Mouse (Mus musculus): Measurements from ENCODE around the gene Paqr8. TPM values are rescaled to one million over a fixed set of nuclear protein-coding genes. Genes with fewer than 3 reads are reported as not detected.

Paqr8 gene
- polyA plus RNA-seq, 1 experiment from 2014 or later, result 26.7 TPM

Other genes with a start within 250 kb of the Paqr8 start
- gene Il17a, start 159.7 kb upstream of the Paqr8 start, polyA plus RNA-seq (2014; fragmentation: Nextera tagmentation; extraction: Ambion mirVana), result not detected in 2 replicates
- gene Il17f, start 100.0 kb upstream of the Paqr8 start, polyA plus RNA-seq (2014; fragmentation: Nextera tagmentation; extraction: Ambion mirVana), result not detected in 2 replicates
- 16.6 and 28.3 TPM in 2 replicates for gene Mcm3, start 70.3 kb upstream of the Paqr8 start, polyA plus RNA-seq (2014; fragmentation: Nextera tagmentation; extraction: Ambion mirVana)
- gene Efhc1, start 61.0 kb downstream of the Paqr8 start, polyA plus RNA-seq (2014; fragmentation: Nextera tagmentation; extraction: Ambion mirVana), result 0.82 and 2.1 TPM in 2 replicates
- 1.8 and 2.7 TPM in 2 replicates for gene Tram2, start 188.6 kb downstream of the Paqr8 start, polyA plus RNA-seq (2014; fragmentation: Nextera tagmentation; extraction: Ambion mirVana)